Mouse (Mus musculus): Measurements from ENCODE around the gene Sik3. TPM values are rescaled to one million over a fixed set of nuclear protein-coding genes. Genes with fewer than 3 reads are reported as not detected.

Sik3 gene
- total RNA-seq, 1 experiment from 2014 or later = 34.0 TPM

GRCm38 (mm10) chr9:46014251-46014681, 1.6 kb downstream of the Sik3 start:
- ATAC-seq (ENCODE audit: extremely low read depth, insufficient number of reproducible peaks, low FRiP score, poor library complexity, severe bottlenecking) = peak; percentile 65

GRCm38 (mm10) chr9:46015081-46015551, 2.5 kb downstream of the Sik3 start:
- ATAC-seq (ENCODE audit: extremely low read depth, insufficient number of reproducible peaks, low FRiP score, poor library complexity, severe bottlenecking) = no peak

GRCm38 (mm10) chr9:46015831-46016230, 3.2 kb downstream of the Sik3 start:
- no peak for ATAC-seq (ENCODE audit: extremely low read depth, insufficient number of reproducible peaks, low FRiP score, poor library complexity, severe bottlenecking)

GRCm38 (mm10) chr9:46016417-46016816, 3.8 kb downstream of the Sik3 start:
- no peak for ATAC-seq (ENCODE audit: extremely low read depth, insufficient number of reproducible peaks, low FRiP score, poor library complexity, severe bottlenecking)

- no peak for ATAC-seq (ENCODE audit: extremely low read depth, insufficient number of reproducible peaks, low FRiP score, poor library complexity, severe bottlenecking)
These were observed 5.7 kb downstream of the Sik3 start for GRCm38 (mm10) chr9:46018316-46018715.

GRCm38 (mm10) chr9:46019975-46020374, 7.4 kb downstream of the Sik3 start:
- ATAC-seq (ENCODE audit: extremely low read depth, insufficient number of reproducible peaks, low FRiP score, poor library complexity, severe bottlenecking) = no peak

GRCm38 (mm10) chr9:46023591-46023990, 11.0 kb downstream of the Sik3 start:
- no peak for ATAC-seq (ENCODE audit: extremely low read depth, insufficient number of reproducible peaks, low FRiP score, poor library complexity, severe bottlenecking)

GRCm38 (mm10) chr9:46026058-46026849, 13.6 kb downstream of the Sik3 start:
- ATAC-seq (ENCODE audit: extremely low read depth, insufficient number of reproducible peaks, low FRiP score, poor library complexity, severe bottlenecking) = no peak

- ATAC-seq (ENCODE audit: extremely low read depth, insufficient number of reproducible peaks, low FRiP score, poor library complexity, severe bottlenecking) = no peak
These were observed 15.4 kb downstream of the Sik3 start for GRCm38 (mm10) chr9:46027994-46028393.

GRCm38 (mm10) chr9:46029534-46029933, 16.9 kb downstream of the Sik3 start:
- ATAC-seq (ENCODE audit: extremely low read depth, insufficient number of reproducible peaks, low FRiP score, poor library complexity, severe bottlenecking) = no peak

GRCm38 (mm10) chr9:46030184-46030583, 17.6 kb downstream of the Sik3 start:
- no peak for ATAC-seq (ENCODE audit: extremely low read depth, insufficient number of reproducible peaks, low FRiP score, poor library complexity, severe bottlenecking)

- no peak for ATAC-seq (ENCODE audit: extremely low read depth, insufficient number of reproducible peaks, low FRiP score, poor library complexity, severe bottlenecking)
These were observed 18.3 kb downstream of the Sik3 start for GRCm38 (mm10) chr9:46030968-46031367.

GRCm38 (mm10) chr9:46032190-46032589, 19.6 kb downstream of the Sik3 start:
- ATAC-seq (ENCODE audit: extremely low read depth, insufficient number of reproducible peaks, low FRiP score, poor library complexity, severe bottlenecking) = no peak

GRCm38 (mm10) chr9:46033058-46033457, 20.4 kb downstream of the Sik3 start:
- no peak for ATAC-seq (ENCODE audit: extremely low read depth, insufficient number of reproducible peaks, low FRiP score, poor library complexity, severe bottlenecking)

GRCm38 (mm10) chr9:46033862-46034261, 21.2 kb downstream of the Sik3 start:
- ATAC-seq (ENCODE audit: extremely low read depth, insufficient number of reproducible peaks, low FRiP score, poor library complexity, severe bottlenecking) = no peak

- no peak for ATAC-seq (ENCODE audit: extremely low read depth, insufficient number of reproducible peaks, low FRiP score, poor library complexity, severe bottlenecking)
These were observed 22.8 kb downstream of the Sik3 start for GRCm38 (mm10) chr9:46035290-46035871.

- ATAC-seq (ENCODE audit: extremely low read depth, insufficient number of reproducible peaks, low FRiP score, poor library complexity, severe bottlenecking) = no peak
These were observed 24.3 kb downstream of the Sik3 start for GRCm38 (mm10) chr9:46036881-46037280.

- no peak for ATAC-seq (ENCODE audit: extremely low read depth, insufficient number of reproducible peaks, low FRiP score, poor library complexity, severe bottlenecking)
These were observed 26.2 kb downstream of the Sik3 start for GRCm38 (mm10) chr9:46038786-46039185.

GRCm38 (mm10) chr9:46041186-46041585, 28.6 kb downstream of the Sik3 start:
- no peak for ATAC-seq (ENCODE audit: extremely low read depth, insufficient number of reproducible peaks, low FRiP score, poor library complexity, severe bottlenecking)

GRCm38 (mm10) chr9:46042387-46042786, 29.8 kb downstream of the Sik3 start:
- ATAC-seq (ENCODE audit: extremely low read depth, insufficient number of reproducible peaks, low FRiP score, poor library complexity, severe bottlenecking) = no peak

All from neutrophil, adult 5-6 weeks (primary cell).